Mouse (Mus musculus) layer of hippocampus, adult 9-11 months (tissue): Measurements from ENCODE around the gene Tmem253.
A peak's percentile ranks its signal among the peaks of the same experiment; 100 is the strongest.
"Not testable (repeated sequence)": the region's sequence is repeated elsewhere in the genome, so short reads cannot be mapped to it uniquely, and the experiment has no call there.

ENCODE experiments used
- DNase-seq: peaks from one replicate; pipeline ENCODE4 v3.0.0; 2022

The Tmem253 gene

DNA sequence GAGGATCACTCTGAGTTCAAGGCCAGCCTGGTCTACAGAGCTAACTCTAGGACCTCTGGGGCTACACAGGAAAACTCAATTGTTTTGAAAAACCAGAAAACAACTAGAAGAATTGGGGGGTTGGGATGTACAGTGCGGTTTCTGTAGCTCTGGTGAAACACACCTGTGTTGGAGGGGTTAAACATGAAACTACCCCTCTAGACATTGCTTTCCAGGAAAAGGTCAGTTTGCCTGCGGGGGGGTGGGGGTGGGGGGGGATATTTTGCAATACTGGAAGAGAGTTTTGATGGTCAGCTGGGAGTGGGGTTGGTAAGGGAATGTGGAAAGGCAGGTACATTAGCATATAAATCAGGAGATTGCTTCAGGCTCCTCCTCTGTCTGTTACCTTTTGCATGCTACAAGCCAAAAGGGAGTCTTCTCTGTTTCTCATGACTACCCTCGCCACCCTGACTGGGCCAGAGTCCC, 6.8 kb downstream of the Tmem253 start:
- no peak for DNase-seq

DNA sequence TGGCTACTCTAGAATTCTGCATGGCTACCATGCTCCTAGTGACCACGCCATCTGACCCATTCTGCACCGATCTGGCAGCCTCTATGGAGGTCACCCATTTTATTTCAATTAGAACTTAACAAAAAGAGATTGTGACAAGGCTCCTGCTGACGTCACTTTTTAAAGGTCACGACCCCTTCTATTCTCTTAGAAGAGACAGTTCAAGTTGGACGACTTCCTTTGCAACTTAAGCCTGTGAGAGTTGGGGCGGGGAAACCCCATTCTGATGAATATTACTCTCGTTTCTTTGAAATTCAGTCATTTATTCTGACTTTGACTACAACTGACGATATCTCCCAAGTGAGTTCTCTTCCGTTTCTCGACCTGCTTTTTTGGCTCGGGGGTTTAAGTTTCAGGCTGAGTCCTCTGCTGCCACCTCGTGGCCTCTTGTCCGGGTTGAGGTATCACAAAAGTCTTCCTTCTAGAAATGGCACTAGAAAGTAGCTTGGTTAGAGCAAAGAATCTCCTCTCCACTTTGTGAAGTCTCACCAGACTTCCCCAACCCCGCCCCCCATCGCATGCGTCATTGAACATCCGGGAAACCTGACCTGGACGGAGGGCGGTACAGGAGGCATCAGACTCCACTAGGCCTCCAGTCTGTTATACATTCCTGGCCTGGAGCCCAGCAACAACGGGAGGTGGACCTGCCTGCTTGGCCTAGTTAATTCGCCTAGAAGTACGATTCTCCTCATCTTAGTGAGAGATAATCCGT, 7.4 kb downstream of the Tmem253 start:
- DNase-seq: peak; percentile 81

DNA sequence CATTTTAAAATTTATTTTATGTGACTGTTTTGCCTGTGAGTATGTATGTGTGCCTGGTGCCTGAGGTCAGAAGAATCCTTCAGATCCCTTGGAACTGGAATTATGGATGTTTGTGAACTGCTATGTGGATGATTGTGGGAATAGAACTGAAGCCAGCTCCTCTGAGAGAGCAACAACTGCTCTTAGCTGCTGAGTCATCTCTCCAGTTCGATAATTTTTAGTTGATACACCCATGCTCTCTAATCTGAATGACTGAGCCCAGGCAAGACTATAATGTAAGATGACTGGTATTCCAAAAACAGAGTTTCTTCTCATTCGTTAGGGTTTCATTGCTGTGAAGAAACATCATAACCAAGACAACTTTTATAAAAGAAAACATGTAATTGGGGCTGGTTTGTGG, 8.7 kb downstream of the Tmem253 start:
- DNase-seq: no peak

DNA sequence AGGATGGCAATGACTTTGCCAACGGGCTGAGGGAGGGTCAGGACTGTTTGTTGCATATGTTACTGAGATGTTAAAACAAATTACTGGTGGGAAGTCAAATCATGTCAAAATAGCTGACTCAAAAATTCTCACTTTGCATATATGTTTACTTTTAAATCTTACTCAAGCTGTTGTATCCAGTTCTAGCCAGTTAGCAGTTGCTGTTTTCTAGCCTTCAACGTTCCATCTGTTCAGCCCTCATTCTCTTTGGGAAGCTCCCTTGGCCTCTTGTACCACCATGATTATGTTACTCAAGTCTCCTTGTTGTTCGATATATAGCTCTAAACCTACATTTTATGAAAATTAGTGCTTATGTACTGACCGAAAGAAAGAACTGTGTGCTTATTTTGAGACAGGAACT, 10.9 kb downstream of the Tmem253 start:
- no peak for DNase-seq

DNA sequence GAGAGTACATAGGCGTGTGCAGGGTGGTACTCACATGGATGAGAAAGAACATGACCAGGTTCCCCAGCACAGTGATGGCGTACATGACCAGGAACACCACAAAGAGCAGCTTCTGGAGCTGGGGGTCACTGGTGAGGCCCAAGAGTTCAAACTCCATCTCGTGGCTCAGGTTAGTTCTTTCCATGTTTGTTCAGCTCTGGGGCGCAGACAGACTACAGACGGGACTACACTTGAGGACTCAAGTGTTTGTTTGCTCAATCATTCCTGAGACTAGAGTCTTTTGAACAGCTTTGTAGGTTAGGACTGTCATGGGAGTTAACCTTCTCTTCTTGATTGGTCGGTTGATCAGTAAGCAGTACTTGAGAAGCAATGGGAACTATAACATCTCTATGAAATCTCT, 20.5 kb downstream of the Tmem253 start:
- DNase-seq: no peak

DNA sequence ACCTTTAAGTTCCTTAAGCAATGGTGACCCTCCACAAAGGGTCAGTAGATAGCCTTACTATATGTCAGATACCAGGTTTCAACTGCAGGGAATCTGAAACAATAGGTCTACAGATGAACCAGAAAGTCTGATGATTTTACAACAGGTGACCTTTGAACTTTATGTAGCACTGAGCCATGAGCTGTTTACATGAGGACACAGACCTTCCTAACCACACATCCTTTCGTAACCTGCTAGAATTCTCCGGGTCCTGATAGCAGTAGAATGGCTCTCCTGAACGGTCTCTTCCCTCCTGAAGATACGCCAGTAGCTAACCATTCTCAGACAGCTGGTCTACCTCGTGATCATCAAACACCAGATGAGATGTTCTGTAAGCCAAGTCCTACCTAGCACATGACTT, 23.9 kb downstream of the Tmem253 start:
- no peak for DNase-seq

DNA sequence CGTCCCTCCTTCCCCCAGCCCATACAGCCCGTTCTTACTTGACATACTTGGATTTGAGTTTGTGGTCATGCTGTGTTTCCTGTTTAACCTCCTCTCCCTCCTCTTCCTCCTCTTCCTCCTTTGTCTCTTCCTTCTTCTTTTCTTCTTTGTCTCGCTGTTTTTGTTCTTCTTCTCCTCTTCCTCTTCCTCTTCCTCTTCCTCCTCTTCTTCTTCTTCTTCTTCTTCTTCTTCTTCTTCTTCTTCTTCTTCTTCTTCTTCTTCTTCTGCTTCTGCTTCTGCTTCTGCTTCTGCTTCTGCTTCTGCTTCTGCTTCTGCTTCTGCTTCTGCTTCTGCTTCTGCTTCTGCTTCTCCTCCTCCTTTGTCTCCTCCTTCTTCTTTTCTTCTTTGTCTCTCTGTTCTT, 26.9 kb downstream of the Tmem253 start, which contains the start of gene Olfr221:
TSS of gene Olfr221 (minus strand) at position 101 of the 400 bp plus-strand sequence.
- not testable (repeated sequence) for DNase-seq

DNA sequence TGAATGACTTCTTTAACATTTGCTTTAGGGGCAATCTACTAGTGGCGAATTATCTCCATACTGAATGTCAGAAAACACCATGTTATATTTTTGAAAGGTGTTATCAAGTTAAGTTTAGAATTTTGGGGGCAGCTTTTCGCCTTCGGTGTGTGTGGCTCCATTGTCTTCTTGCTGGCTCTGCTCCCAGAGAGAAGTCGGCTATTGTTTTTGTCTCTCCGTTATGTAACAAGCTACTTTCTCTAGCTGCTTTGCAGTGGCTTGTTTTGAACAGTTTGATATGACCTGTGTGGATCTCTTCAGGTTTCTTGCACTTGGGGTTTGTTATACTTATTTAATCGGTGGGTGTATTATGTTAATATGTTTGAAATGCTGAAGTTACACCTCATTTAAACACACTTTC, 28.0 kb downstream of the Tmem253 start:
- DNase-seq: no peak

DNA sequence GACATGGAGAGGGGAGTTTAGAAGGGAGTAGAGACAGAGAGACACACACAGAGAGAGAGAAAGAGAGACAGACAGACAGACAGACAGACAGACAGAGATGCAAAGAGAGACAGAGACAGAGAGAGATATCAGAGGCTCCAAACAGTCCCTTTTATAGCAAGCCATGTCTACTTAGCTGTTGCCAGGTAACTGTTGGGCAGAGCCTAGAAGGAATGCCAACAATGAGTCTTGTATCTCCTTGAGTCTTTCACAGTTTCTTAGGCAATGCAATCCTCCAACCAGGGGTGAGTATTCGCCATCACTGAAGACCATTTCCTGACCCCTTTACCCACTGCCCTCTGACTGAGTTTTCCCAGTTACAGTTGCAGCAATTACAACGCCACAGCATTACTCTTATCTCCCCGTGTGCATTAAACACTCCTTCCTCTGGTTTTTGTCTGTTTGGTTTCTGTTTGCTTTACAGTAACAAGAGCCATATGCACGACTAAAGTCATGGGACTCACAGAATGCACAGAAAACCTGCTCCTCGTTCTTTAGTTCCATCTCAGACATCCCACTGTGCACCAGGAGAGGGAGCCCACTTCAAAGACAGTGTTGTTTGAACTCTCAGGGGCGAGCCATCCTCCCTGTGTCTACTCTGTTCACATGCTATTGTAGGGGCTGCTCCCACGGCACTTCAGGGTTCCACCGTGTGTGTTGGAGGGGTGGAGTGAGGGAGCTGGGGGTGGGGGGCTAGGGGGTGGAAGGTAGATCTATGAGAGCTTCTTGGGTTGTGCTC, 29.6 kb downstream of the Tmem253 start:
- no peak for DNase-seq

DNA sequence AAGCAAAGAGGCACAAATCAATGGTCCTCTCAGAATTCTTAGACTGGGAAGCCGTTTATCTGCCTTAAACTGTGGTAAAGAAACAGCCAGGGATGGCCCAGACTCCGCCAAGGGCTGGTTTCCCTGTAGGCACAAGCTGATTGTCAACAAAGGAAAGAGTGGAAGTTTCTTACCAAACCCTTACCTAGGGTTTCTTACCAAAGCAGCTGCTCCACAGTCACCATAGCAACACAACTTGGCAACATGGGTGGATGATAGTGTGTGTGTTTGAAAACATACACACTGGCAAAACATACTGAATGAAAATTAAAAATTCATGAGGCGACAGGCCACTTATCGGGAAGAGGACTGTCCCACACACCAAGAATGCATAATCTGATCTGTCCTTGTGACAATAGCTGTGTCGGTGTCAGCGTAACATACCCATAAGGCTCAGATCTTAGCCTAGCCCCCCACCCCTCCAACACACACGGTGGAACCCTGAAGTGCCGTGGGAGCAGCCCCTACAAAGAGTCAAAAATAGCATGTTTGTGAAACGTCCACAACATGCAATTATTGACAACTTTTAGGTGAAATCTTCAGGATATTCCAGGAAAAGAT, 30.6 kb downstream of the Tmem253 start:
- no peak for DNase-seq

DNA sequence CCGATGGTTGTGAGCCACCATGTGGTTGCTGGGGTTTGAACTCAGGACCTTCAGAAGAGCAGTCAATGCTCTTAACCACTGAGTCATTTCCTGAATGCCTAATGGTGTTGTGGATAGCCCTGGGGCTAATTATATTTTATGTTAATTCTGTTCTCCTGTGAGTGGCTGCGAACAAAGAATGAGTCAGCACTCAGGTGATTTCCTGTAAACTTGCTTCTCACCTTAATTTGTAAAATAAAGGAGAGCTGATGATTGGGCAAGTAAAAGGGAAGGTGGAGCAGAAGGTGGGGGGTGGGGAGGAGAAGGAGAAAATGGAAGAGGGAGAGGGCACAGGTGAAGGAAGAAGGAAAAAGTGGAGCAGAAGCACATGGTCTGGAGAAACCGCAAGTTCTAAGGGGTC, 37.3 kb downstream of the Tmem253 start:
- DNase-seq: not testable (repeated sequence)

DNA sequence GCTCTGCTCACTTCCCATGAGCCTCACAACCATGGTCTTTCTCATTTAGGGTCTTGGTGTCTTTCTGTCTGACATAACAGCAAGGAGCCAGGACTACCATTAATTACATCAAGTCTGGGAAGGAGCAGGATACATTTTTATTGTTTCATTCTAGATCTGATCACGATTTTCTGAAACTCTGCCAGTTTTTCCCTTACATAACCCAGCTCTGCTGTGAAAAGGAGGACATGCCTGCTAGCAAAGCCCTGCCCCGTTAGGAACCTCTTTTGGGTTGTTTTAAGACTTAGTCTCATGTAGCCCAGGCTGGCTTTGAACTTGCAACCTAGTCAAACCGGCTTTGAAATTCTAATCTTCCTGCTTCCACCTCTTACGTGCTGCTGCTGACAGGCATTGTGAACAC, 44.5 kb downstream of the Tmem253 start:
- no peak for DNase-seq

DNA sequence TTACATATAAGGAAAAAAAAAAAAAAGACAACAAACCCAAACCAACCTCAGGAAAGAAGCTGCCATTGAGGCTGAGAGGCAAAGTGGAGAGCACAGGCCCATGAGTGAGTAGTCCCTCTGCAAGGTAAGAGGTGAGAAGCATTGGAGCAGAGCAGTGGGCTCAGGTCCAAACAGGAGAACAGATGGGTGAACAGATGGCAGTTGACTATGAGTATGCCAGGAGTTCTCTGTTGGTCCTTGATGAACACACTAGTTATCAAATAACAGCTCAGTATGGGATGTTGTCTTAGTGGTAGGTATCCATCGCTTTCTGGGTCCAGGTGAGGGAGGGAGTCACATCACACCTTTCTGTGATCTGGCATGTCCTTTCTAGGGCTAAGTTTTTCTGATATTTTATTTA, 45.3 kb downstream of the Tmem253 start:
- peak; percentile 22 for DNase-seq

DNA sequence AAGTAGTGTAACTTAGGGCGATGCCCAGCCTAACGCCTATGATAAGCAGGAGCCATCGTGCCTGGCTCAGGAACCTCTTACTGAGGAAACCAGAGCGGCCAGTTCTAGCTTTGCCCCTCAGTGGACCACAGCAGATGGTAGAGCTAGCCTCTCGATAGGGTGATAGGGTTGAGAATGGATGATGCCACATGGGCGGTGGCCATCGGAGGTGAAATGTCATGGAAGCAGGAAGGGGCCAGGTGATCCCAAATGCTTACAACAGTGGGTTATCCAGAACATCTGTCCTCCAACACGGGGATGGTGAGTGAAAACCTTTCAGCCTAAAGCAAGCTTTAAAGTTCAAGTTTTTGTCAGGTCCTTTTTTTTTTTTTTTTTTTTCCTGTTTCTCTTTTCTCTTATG, 46.3 kb downstream of the Tmem253 start:
- no peak for DNase-seq

DNA sequence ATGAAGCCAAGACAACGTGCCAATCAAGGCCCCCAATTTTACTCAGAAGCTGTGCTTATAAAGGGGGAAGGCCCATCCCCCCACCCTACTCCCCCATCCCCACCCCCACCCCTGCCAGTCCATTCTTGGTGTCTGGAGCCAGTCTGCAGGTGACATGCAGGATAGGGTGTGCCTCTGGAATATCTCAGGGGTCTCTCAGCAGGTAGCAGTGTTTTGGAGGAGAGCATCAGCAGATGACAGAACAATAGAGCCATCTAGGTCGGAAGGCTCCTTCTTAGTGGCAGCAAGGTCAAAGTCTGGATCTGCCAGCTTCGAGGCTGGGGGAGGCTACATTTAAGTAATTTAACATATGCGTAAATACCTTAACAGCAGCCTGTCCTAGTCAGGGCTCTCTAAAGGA, 50.7 kb downstream of the Tmem253 start:
- DNase-seq: no peak
